Mouse (Mus musculus): ENCODE results near the gene Erbb2.
A peak's percentile ranks its signal among the peaks of the same experiment; 100 is the strongest.

Gene Erbb2

GRCm38 (mm10) chr11:98426592-98426991, 14.3 kb downstream of the Erbb2 start:
- DNase-seq: peak; percentile 82

GRCm38 (mm10) chr11:98428436-98428835, 16.2 kb downstream of the Erbb2 start:
- DNase-seq: no peak

- no peak for DNase-seq
Measured at GRCm38 (mm10) chr11:98431743-98432502, 19.7 kb downstream of the Erbb2 start.

GRCm38 (mm10) chr11:98435723-98436122, 23.5 kb downstream of the Erbb2 start:
- DNase-seq: no peak

GRCm38 (mm10) chr11:98437441-98437840, 25.2 kb downstream of the Erbb2 start:
- peak; percentile 56 for DNase-seq

GRCm38 (mm10) chr11:98438331-98439158, 26.3 kb downstream of the Erbb2 start, which contains the start of gene Mien1:
Gene Mien1, minus strand, starts transcription at chr11:98438991.
- peak; percentile 96 for DNase-seq

- DNase-seq: no peak
Measured at GRCm38 (mm10) chr11:98443688-98444087, 31.4 kb downstream of the Erbb2 start.

GRCm38 (mm10) chr11:98445238-98445637, 33.0 kb downstream of the Erbb2 start:
- DNase-seq: no peak

- peak; percentile 84 for DNase-seq
Measured at GRCm38 (mm10) chr11:98445679-98446078, 33.4 kb downstream of the Erbb2 start.

GRCm38 (mm10) chr11:98446213-98446561, 33.9 kb downstream of the Erbb2 start, which contains the start of gene Grb7:
Gene Grb7, plus strand, starts transcription at chr11:98446394.
- DNase-seq: no peak

GRCm38 (mm10) chr11:98446562-98447474, 34.5 kb downstream of the Erbb2 start:
- peak; percentile 96 for DNase-seq

GRCm38 (mm10) chr11:98447475-98447834, 35.2 kb downstream of the Erbb2 start:
- no peak for DNase-seq

GRCm38 (mm10) chr11:98448191-98448790, 36.0 kb downstream of the Erbb2 start:
- peak; percentile 94 for DNase-seq

GRCm38 (mm10) chr11:98449419-98449818, 37.1 kb downstream of the Erbb2 start:
- peak; percentile 48 for DNase-seq

GRCm38 (mm10) chr11:98449921-98450771, 37.9 kb downstream of the Erbb2 start:
- DNase-seq: peak; percentile 88

GRCm38 (mm10) chr11:98455484-98455883, 43.2 kb downstream of the Erbb2 start:
- DNase-seq: no peak

- no peak for DNase-seq
Measured at GRCm38 (mm10) chr11:98456545-98456944, 44.3 kb downstream of the Erbb2 start.

- DNase-seq: no peak
Measured at GRCm38 (mm10) chr11:98456945-98457344, 44.7 kb downstream of the Erbb2 start.

- DNase-seq: peak; percentile 89
Measured at GRCm38 (mm10) chr11:98457367-98458120, 45.3 kb downstream of the Erbb2 start.

- no peak for DNase-seq
Measured at GRCm38 (mm10) chr11:98458121-98458990, 46.1 kb downstream of the Erbb2 start.
